Mouse (Mus musculus) MEL (cell line): ENCODE measurements around the gene Siah1b. TPM values are rescaled to one million over a fixed set of nuclear protein-coding genes. Genes with fewer than 3 reads are reported as not detected.

Source experiments
- DNase-seq: peaks from one replicate; pipeline ENCODE4 v3.0.0; 2011; ENCODE audit warnings: low read depth, low spot score
- H3K27ac ChIP-seq: 2 replicates; pipeline ENCODE4 v1.5.1; 2012; ENCODE audit warnings: low read depth, mild to moderate bottlenecking, control low read depth, low read length, moderate library complexity; ENCODE audit not compliant: control insufficient read depth
- H3K27me3 ChIP-seq, 2 experiments: fragments of 150-350 bp in 1 of 2; sonication (generic) in 1 of 2; 2 replicates each; pipeline ENCODE4 v1.6.1; 2012; ENCODE audit warnings: low read length in 2 of 2, mild to moderate bottlenecking in 2 of 2, improper control_type of control experiment in 1 of 2, moderate library complexity in 1 of 2; ENCODE audit not compliant: insufficient read depth in 2 of 2, control insufficient read depth in 1 of 2
- H3K36me3 ChIP-seq, 2 experiments: 2 replicates each; pipeline ENCODE4 v1.6.1; 2012 to 2014; ENCODE audit warnings: low read length in 2 of 2, improper control_type of control experiment in 1 of 2, inconsistent platforms in 1 of 2, mild to moderate bottlenecking in 1 of 2; ENCODE audit not compliant: insufficient read depth in 2 of 2, control insufficient read depth in 1 of 2
- H3K4me1 ChIP-seq, 2 experiments: fragments of 150-350 bp in 1 of 2; sonication (generic) in 1 of 2; 2 replicates each; pipeline ENCODE4 v1.6.1; 2012; ENCODE audit warnings: low read length in 2 of 2, improper control_type of control experiment in 1 of 2, mild to moderate bottlenecking in 1 of 2; ENCODE audit not compliant: insufficient read depth in 2 of 2, control insufficient read depth in 1 of 2
- H3K4me3 ChIP-seq, 2 experiments: fragments of 150-350 bp in 1 of 2; sonication (generic) in 1 of 2; 2 replicates each; pipeline ENCODE4 v1.5.1; 2012; ENCODE audit warnings: low read depth in 2 of 2, low read length in 2 of 2, mild to moderate bottlenecking in 2 of 2, moderate library complexity in 2 of 2, control low read depth in 1 of 2, improper control_type of control experiment in 1 of 2; ENCODE audit not compliant: control insufficient read depth in 1 of 2, insufficient read depth in 1 of 2
- H3K79me2 ChIP-seq: 2 replicates; pipeline ENCODE4 v1.6.1; 2012; ENCODE audit warnings: mild to moderate bottlenecking, low read length, moderate library complexity; ENCODE audit not compliant: control insufficient read depth, poor library complexity, insufficient read depth
- H3K9ac ChIP-seq: 2 replicates; pipeline ENCODE4 v1.6.1; 2012; ENCODE audit warnings: low read depth, mild to moderate bottlenecking, control low read depth, low read length, moderate library complexity; ENCODE audit not compliant: control insufficient read depth, poor library complexity, severe bottlenecking
- H3K9me3 ChIP-seq: fragments of 150-350 bp; sonication (generic); replicated peaks from 2 replicates; pipeline ENCODE4 v1.6.1; 2012; ENCODE audit warnings: mild to moderate bottlenecking, low read length, improper control_type of control experiment, moderate library complexity; ENCODE audit not compliant: insufficient read depth
- BHLHE40 ChIP-seq: IDR thresholded peaks from 2 replicates; pipeline ENCODE4 v1.6.1; 2012; ENCODE audit warnings: low read depth, mild to moderate bottlenecking, inconsistent platforms, low read length, improper control_type of control experiment, borderline replicate concordance
- CHD1 ChIP-seq: IDR thresholded peaks from 2 replicates; pipeline ENCODE4 v1.6.1; 2012; ENCODE audit warnings: low read depth, mild to moderate bottlenecking, inconsistent platforms, low read length, improper control_type of control experiment
- CHD2 ChIP-seq: IDR thresholded peaks from 2 replicates; pipeline ENCODE4 v1.6.1; 2011; ENCODE audit warnings: low read length, improper control_type of control experiment
- CTCF ChIP-seq, 3 experiments: IDR thresholded peaks in 2 of 3; conservative IDR thresholded peaks in 1 of 3; 2 replicates each; pipeline ENCODE4 v1.5.1; 2011 to 2012; ENCODE audit warnings: low read length in 3 of 3, low read depth in 2 of 3, mild to moderate bottlenecking in 2 of 3, improper control_type of control experiment in 1 of 3, inconsistent platforms in 1 of 3, mixed read lengths in 1 of 3, moderate library complexity in 1 of 3; ENCODE audit not compliant: control insufficient read depth in 1 of 3, insufficient read depth in 1 of 3, poor library complexity in 1 of 3, severe bottlenecking in 1 of 3
- E2F4 ChIP-seq: IDR thresholded peaks from 2 replicates; pipeline ENCODE4 v1.6.1; 2011; ENCODE audit warnings: low read depth, low read length, improper control_type of control experiment, borderline replicate concordance
- ELF1 ChIP-seq: IDR thresholded peaks from 2 replicates; pipeline ENCODE4 v1.6.1; 2014; ENCODE audit warnings: low read depth, mild to moderate bottlenecking, inconsistent platforms, low read length, improper control_type of control experiment, moderate library complexity
- EP300 ChIP-seq, 2 experiments: IDR thresholded peaks; 2 replicates each; pipeline ENCODE4 v1.6.1; 2011; ENCODE audit warnings: improper control_type of control experiment in 2 of 2, low read length in 2 of 2, low read depth in 1 of 2, mild to moderate bottlenecking in 1 of 2
- ETS1 ChIP-seq: IDR thresholded peaks from 2 replicates; pipeline ENCODE4 v1.6.1; 2012; ENCODE audit warnings: low read depth, mild to moderate bottlenecking, inconsistent platforms, low read length, improper control_type of control experiment, moderate library complexity
- GATA1 ChIP-seq: IDR thresholded peaks from 2 replicates; pipeline ENCODE4 v1.6.1; 2011; ENCODE audit warnings: low read depth, low read length, improper control_type of control experiment
- MAX ChIP-seq: IDR thresholded peaks from 2 replicates; pipeline ENCODE4 v1.6.1; 2011; ENCODE audit warnings: low read length, improper control_type of control experiment
- MEF2A ChIP-seq: IDR thresholded peaks from 2 replicates; pipeline ENCODE4 v1.6.1; 2014; ENCODE audit warnings: low read depth, mild to moderate bottlenecking, inconsistent platforms, low read length, improper control_type of control experiment; ENCODE audit not compliant: poor library complexity, insufficient replicate concordance, severe bottlenecking; ENCODE audit errors: extremely low read depth
- MXI1 ChIP-seq: IDR thresholded peaks from 2 replicates; pipeline ENCODE4 v1.6.1; 2011; ENCODE audit warnings: mild to moderate bottlenecking, low read depth, low read length, improper control_type of control experiment
- NELFE ChIP-seq: IDR thresholded peaks from 2 replicates; pipeline ENCODE4 v1.6.1; 2011; ENCODE audit warnings: low read depth, low read length, improper control_type of control experiment
- RCOR1 ChIP-seq: IDR thresholded peaks from 2 replicates; pipeline ENCODE4 v1.6.1; 2012; ENCODE audit warnings: low read depth, mild to moderate bottlenecking, inconsistent platforms, low read length, improper control_type of control experiment
- SMC3 ChIP-seq: IDR thresholded peaks from 2 replicates; pipeline ENCODE4 v1.6.1; 2011; ENCODE audit warnings: low read depth, low read length, improper control_type of control experiment
- TAL1 ChIP-seq: IDR thresholded peaks from 2 replicates; pipeline ENCODE4 v1.6.1; 2012; ENCODE audit warnings: mild to moderate bottlenecking, inconsistent platforms, low read length, moderate library complexity, mixed read lengths
- TBP ChIP-seq: IDR thresholded peaks from 2 replicates; pipeline ENCODE4 v1.8.0; 2011; ENCODE audit warnings: low read depth, low read length, improper control_type of control experiment
- TCF12 ChIP-seq: IDR thresholded peaks from 2 replicates; pipeline ENCODE4 v1.6.1; 2014; ENCODE audit warnings: low read depth, mild to moderate bottlenecking, inconsistent platforms, low read length, improper control_type of control experiment, moderate library complexity
- USF2 ChIP-seq, 2 experiments: IDR thresholded peaks; 2 replicates each; pipeline ENCODE4 v1.6.1; 2011 to 2012; ENCODE audit warnings: improper control_type of control experiment in 2 of 2, low read length in 2 of 2, borderline replicate concordance in 1 of 2, inconsistent platforms in 1 of 2, low read depth in 1 of 2, mild to moderate bottlenecking in 1 of 2; ENCODE audit not compliant: insufficient read depth in 1 of 2
- ZC3H11A ChIP-seq: IDR thresholded peaks from 2 replicates; pipeline ENCODE4 v1.6.1; 2012; ENCODE audit warnings: low read depth, mild to moderate bottlenecking, inconsistent platforms, low read length, improper control_type of control experiment
- ZKSCAN1 ChIP-seq: IDR thresholded peaks from 2 replicates; pipeline ENCODE4 v1.6.1; 2012; ENCODE audit warnings: low read depth, mild to moderate bottlenecking, inconsistent platforms, low read length, improper control_type of control experiment, moderate library complexity
- ZMIZ1 ChIP-seq: IDR thresholded peaks from 2 replicates; pipeline ENCODE4 v1.6.1; 2012; ENCODE audit warnings: low read depth, mild to moderate bottlenecking, inconsistent platforms, low read length, improper control_type of control experiment, moderate library complexity
- ZNF384 ChIP-seq: IDR thresholded peaks from 2 replicates; pipeline ENCODE4 v1.6.1; 2012; ENCODE audit warnings: low read depth, mild to moderate bottlenecking, inconsistent platforms, low read length, improper control_type of control experiment
- polyA plus RNA-seq, 2 experiments: library from polyadenylated mRNA; stranded (reverse) in 1 of 2; unstranded in 1 of 2; fragments of >175 nt in 1 of 2; fragments of >200 nt in 1 of 2; gene quantifications; 2 replicates each; pipeline versions ENCODE4 v1.2.1 to v1.2.4; 2012; ENCODE audit warnings: low replicate concordance in 2 of 2, low read depth in 1 of 2; ENCODE audit not compliant: insufficient read length in 2 of 2, insufficient read depth in 1 of 2, missing spikeins in 1 of 2
- total RNA-seq: library from RNA; depleted of rRNA; stranded (reverse); fragments of 300-350 nt; gene quantifications from 2 replicates; pipeline ENCODE4 v1.2.3, GENCODE M21; 2012

Gene Siah1b
- total and polyA plus RNA-seq, 3 experiments, result 54.2 to 65.1 TPM; not detected in 1

DNA sequence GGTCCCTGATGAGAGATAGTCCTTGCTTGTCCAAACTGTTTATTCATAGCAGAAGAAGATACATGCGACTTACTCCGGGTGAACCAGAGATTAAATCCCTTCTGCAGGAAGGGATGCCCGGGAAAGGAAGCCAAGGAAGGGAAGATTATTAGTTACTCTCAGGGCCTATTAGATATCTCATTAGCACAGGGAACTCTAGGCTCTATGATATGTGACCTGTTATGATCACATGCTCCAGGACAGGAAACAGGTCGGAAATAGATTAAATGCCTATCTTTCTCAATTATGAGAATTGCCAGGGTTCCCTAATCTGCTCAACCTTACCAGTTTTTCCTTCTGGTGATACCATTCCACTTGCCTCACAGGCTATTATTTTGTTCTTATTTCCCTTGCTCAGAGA lies 20.6 kb downstream of the Siah1b start (continued):
- peak; percentile 93 for TF ChIP-seq ETS1
- TF ChIP-seq ZKSCAN1, result no peak
- TF ChIP-seq, all 39 proteins: peak for 21

GRCm38 (mm10) chrX:164046736-164047135 lies 29.6 kb downstream of the Siah1b start:
- H3K27ac ChIP-seq, result no peak overlapping the region
- peaks cover 0 to 2% of the 10 kb centered on the region in 2 experiments; a peak in 1 of 4 replicates for H3K36me3 ChIP-seq
- no peak for DNase-seq
- no peak overlapping the region for H3K9ac ChIP-seq
- H3K9me3 ChIP-seq, result no peaks in the 10 kb centered on the region
- H3K79me2 ChIP-seq, result no peaks in the 10 kb centered on the region
- H3K27me3 ChIP-seq, result no peaks in the 10 kb centered on the region
- H3K4me3 ChIP-seq, result no peak overlapping the region
- H3K4me1 ChIP-seq, result no peaks in the 10 kb centered on the region
- TF ChIP-seq TAL1 (no peak), RCOR1 (no peak), EP300 (IDR thresholded peaks at IDR 0.05; ENCODE audit: low read depth in 1 of 2, low read length in 2 of 2) (no peak), TBP (no peak), MEF2A (no peak), MAX (no peak), NELFE (no peak), ZKSCAN1 (no peak), ZNF384 (no peak)

- Histone ChIP-seq H3K4me1 (peaks cover 0 to 3% of the 10 kb centered on the region in 2 experiments; a peak in 1 of 4 replicates), H3K9me3 (no peaks in the 10 kb centered on the region), H3K36me3 (peaks cover 0 to 2% of the 10 kb centered on the region in 2 experiments; a peak in 1 of 4 replicates), H3K9ac (no peak overlapping the region), H3K27ac (no peak overlapping the region), H3K79me2 (no peaks in the 10 kb centered on the region), H3K27me3 (no peaks in the 10 kb centered on the region), H3K4me3 (no peak overlapping the region)
- no peak for DNase-seq
- TF ChIP-seq ZMIZ1 (no peak), MXI1 (no peak), USF2 (IDR thresholded peaks at IDR 0.05; ENCODE audit: borderline replicate concordance in 1 of 2, insufficient read depth in 1 of 2, low read depth in 1 of 2, low read length in 2 of 2) (no peak), ELF1 (no peak), BHLHE40 (no peak), RCOR1 (no peak), GATA1 (no peak), CHD2 (no peak), TCF12 (no peak), TBP (no peak), CHD1 (no peak), CTCF (IDR thresholded peaks at IDR 0.05 in 2 of 3, conservative IDR thresholded peaks at IDR 0.05 in 1 of 3; ENCODE audit: control insufficient read depth in 1 of 3, insufficient read depth in 1 of 3, low read depth in 2 of 3, low read length in 3 of 3, poor library complexity in 1 of 3, severe bottlenecking in 1 of 3) (no peak), ETS1 (no peak), SMC3 (no peak), E2F4 (no peak), ZC3H11A (no peak)
These were observed 34.2 kb downstream of the Siah1b start for GRCm38 (mm10) chrX:164042069-164042468.
